Mouse (Mus musculus): ENCODE data around the gene Cldn14. TPM values are rescaled to one million over a fixed set of nuclear protein-coding genes. Genes with fewer than 3 reads are reported as not detected.

Gene Cldn14
- polyA plus RNA-seq, 1 experiment, result not detected

DNA sequence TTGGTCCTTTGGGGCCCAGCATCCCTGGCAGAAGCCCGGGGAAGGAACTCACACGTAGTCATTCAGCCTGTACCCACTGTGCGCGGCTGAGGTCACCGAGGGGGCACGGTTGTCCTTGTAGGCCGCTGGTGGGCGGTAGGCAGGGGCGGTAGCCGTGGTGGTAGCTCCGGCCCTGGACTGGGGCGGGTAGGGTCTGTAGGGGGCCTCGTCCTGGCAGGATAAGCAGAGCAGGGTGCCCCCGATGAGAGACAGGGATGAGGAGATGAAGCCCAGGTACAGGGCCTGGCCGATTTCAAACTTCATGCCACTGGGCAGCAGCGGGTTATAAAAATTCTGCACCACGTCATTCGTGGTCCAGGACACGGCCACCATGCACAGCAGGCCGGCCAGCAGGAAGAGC, 89.4 kb downstream of the Cldn14 start:
- Histone ChIP-seq H3K27me3 (ENCODE audit: control insufficient read depth, insufficient read depth, insufficient read length) (no peaks in the 10 kb centered on the region), H3K79me3 (ENCODE audit: low read depth) (no peaks in the 10 kb centered on the region), H3K79me2 (ENCODE audit: control insufficient read depth, insufficient read depth) (no peaks in the 10 kb centered on the region), H3ac (ENCODE audit: control insufficient read depth, insufficient read length, low read depth) (no peak overlapping the region), H3K4me3 (ENCODE audit: insufficient read depth, poor library complexity, severe bottlenecking) (no peak overlapping the region), H3K36me3 (ENCODE audit: control insufficient read depth, insufficient read depth) (no peaks in the 10 kb centered on the region)
- TF ChIP-seq MYOD1 (IDR thresholded peaks at IDR 0.05; ENCODE audit: control insufficient read depth, insufficient read length, low read depth) (no peak), CTCF (IDR thresholded peaks at IDR 0.05; ENCODE audit: control insufficient read depth, insufficient read depth, insufficient read length) (no peak), USF1 (IDR thresholded peaks at IDR 0.05; ENCODE audit: low read depth) (no peak), MAX (IDR thresholded peaks at IDR 0.05) (no peak), MYOG (IDR thresholded peaks at IDR 0.05; ENCODE audit: control insufficient read depth, extremely low read depth, insufficient read length) (no peak), FOSL1 (IDR thresholded peaks at IDR 0.05; ENCODE audit: insufficient read depth, low read length, poor library complexity, severe bottlenecking) (no peak), CEBPB (IDR thresholded peaks at IDR 0.05; ENCODE audit: low read depth) (no peak)

GRCm38 (mm10) chr16:93918679-93919060, 90.0 kb downstream of the Cldn14 start:
- Histone ChIP-seq H3ac (ENCODE audit: control insufficient read depth, insufficient read length, low read depth) (peak overlapping the region; percentile 45), H3K79me2 (ENCODE audit: control insufficient read depth, insufficient read depth) (no peaks in the 10 kb centered on the region), H3K36me3 (ENCODE audit: control insufficient read depth, insufficient read depth) (no peaks in the 10 kb centered on the region), H3K4me3 (ENCODE audit: insufficient read depth, poor library complexity, severe bottlenecking) (no peak overlapping the region), H3K27me3 (ENCODE audit: control insufficient read depth, insufficient read depth, insufficient read length) (no peaks in the 10 kb centered on the region), H3K79me3 (ENCODE audit: low read depth) (no peaks in the 10 kb centered on the region)
- TF ChIP-seq MYOG (IDR thresholded peaks at IDR 0.05; ENCODE audit: control insufficient read depth, extremely low read depth, insufficient read length), result no peak
- TF ChIP-seq CTCF (IDR thresholded peaks at IDR 0.05; ENCODE audit: control insufficient read depth, insufficient read depth, insufficient read length), result no peak
- no peak for TF ChIP-seq MAX (IDR thresholded peaks at IDR 0.05)
- no peak for TF ChIP-seq CEBPB (IDR thresholded peaks at IDR 0.05; ENCODE audit: low read depth)
- no peak for TF ChIP-seq FOSL1 (IDR thresholded peaks at IDR 0.05; ENCODE audit: insufficient read depth, low read length, poor library complexity, severe bottlenecking)
- no peak for TF ChIP-seq MYOD1 (IDR thresholded peaks at IDR 0.05; ENCODE audit: control insufficient read depth, insufficient read length, low read depth)

- no peaks in the 10 kb centered on the region for H3K79me2 ChIP-seq (ENCODE audit: control insufficient read depth, insufficient read depth)
- TF ChIP-seq FOSL1 (IDR thresholded peaks at IDR 0.05; ENCODE audit: insufficient read depth, low read length, poor library complexity, severe bottlenecking) (no peak), MYOG (IDR thresholded peaks at IDR 0.05; ENCODE audit: control insufficient read depth, extremely low read depth, insufficient read length) (no peak), USF1 (IDR thresholded peaks at IDR 0.05; ENCODE audit: low read depth) (no peak), CEBPB (IDR thresholded peaks at IDR 0.05; ENCODE audit: low read depth) (no peak), MAX (IDR thresholded peaks at IDR 0.05) (no peak), CTCF (IDR thresholded peaks at IDR 0.05; ENCODE audit: control insufficient read depth, insufficient read depth, insufficient read length) (no peak), MYOD1 (IDR thresholded peaks at IDR 0.05; ENCODE audit: control insufficient read depth, insufficient read length, low read depth) (no peak)
- H3K79me3 ChIP-seq (ENCODE audit: low read depth), result no peaks in the 10 kb centered on the region
- no peaks in the 10 kb centered on the region for H3K27me3 ChIP-seq (ENCODE audit: control insufficient read depth, insufficient read depth, insufficient read length)
- H3ac ChIP-seq (ENCODE audit: control insufficient read depth, insufficient read length, low read depth), result peak overlapping the region; percentile 45
- H3K4me3 ChIP-seq (ENCODE audit: insufficient read depth, poor library complexity, severe bottlenecking), result no peak overlapping the region
- H3K36me3 ChIP-seq (ENCODE audit: control insufficient read depth, insufficient read depth), result no peaks in the 10 kb centered on the region
Measured at GRCm38 (mm10) chr16:93917712-93918678, 90.6 kb downstream of the Cldn14 start.

DNA sequence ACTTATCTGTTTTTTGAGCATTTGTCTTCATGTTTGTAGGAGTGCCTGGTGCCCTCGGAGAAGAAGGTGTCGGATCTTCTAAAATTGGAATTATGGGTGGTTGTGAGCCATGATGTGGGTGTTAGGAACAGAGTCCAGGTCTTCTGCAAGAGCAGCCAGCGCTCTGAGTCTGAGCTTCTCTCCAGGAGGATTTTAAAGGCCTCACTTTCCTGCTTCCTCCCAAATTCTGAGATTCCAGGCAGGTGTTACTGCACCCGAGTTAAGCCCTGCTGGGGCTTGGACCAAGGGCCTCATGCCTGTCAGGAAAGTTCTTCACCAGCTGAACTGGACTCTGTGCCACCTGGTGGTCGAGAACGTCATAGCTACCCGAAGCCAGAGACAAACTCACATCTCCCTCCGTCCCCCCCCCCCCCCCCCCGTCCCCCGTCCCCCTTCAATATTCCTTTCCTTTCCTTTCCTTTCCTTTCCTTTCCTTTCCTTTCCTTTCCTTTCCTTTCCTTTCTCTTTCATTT, 93.2 kb downstream of the Cldn14 start:
- H3ac ChIP-seq (ENCODE audit: control insufficient read depth, insufficient read length, low read depth), result no peak overlapping the region
- no peaks in the 10 kb centered on the region for H3K79me2 ChIP-seq (ENCODE audit: control insufficient read depth, insufficient read depth)
- H3K27me3 ChIP-seq (ENCODE audit: control insufficient read depth, insufficient read depth, insufficient read length), result no peaks in the 10 kb centered on the region
- H3K79me3 ChIP-seq (ENCODE audit: low read depth), result no peaks in the 10 kb centered on the region
- TF ChIP-seq MYOG (IDR thresholded peaks at IDR 0.05; ENCODE audit: control insufficient read depth, extremely low read depth, insufficient read length), result no peak
- TF ChIP-seq FOSL1 (IDR thresholded peaks at IDR 0.05; ENCODE audit: insufficient read depth, low read length, poor library complexity, severe bottlenecking), result no peak
- TF ChIP-seq MYOD1 (IDR thresholded peaks at IDR 0.05; ENCODE audit: control insufficient read depth, insufficient read length, low read depth), result no peak
- TF ChIP-seq USF1 (IDR thresholded peaks at IDR 0.05; ENCODE audit: low read depth), result no peak
- no peak for TF ChIP-seq CTCF (IDR thresholded peaks at IDR 0.05; ENCODE audit: control insufficient read depth, insufficient read depth, insufficient read length)
- TF ChIP-seq MAX (IDR thresholded peaks at IDR 0.05), result no peak
- TF ChIP-seq CEBPB (IDR thresholded peaks at IDR 0.05; ENCODE audit: low read depth), result no peak
- H3K4me3 ChIP-seq (ENCODE audit: insufficient read depth, poor library complexity, severe bottlenecking), result no peak overlapping the region
- no peaks in the 10 kb centered on the region for H3K36me3 ChIP-seq (ENCODE audit: control insufficient read depth, insufficient read depth)

GRCm38 (mm10) chr16:93913881-93914576, 94.6 kb downstream of the Cldn14 start:
- Histone ChIP-seq H3K79me2 (ENCODE audit: control insufficient read depth, insufficient read depth) (no peaks in the 10 kb centered on the region), H3K79me3 (ENCODE audit: low read depth) (no peaks in the 10 kb centered on the region), H3K27me3 (ENCODE audit: control insufficient read depth, insufficient read depth, insufficient read length) (no peaks in the 10 kb centered on the region), H3K4me3 (ENCODE audit: insufficient read depth, poor library complexity, severe bottlenecking) (no peak overlapping the region), H3ac (ENCODE audit: control insufficient read depth, insufficient read length, low read depth) (no peak overlapping the region), H3K36me3 (ENCODE audit: control insufficient read depth, insufficient read depth) (no peaks in the 10 kb centered on the region)
- no peak for TF ChIP-seq CTCF (IDR thresholded peaks at IDR 0.05; ENCODE audit: control insufficient read depth, insufficient read depth, insufficient read length)
- peak; percentile 41 for TF ChIP-seq MAX (IDR thresholded peaks at IDR 0.05)
- peak; percentile 58 for TF ChIP-seq USF1 (IDR thresholded peaks at IDR 0.05; ENCODE audit: low read depth)
- TF ChIP-seq MYOD1 (IDR thresholded peaks at IDR 0.05; ENCODE audit: control insufficient read depth, insufficient read length, low read depth), result no peak
- no peak for TF ChIP-seq FOSL1 (IDR thresholded peaks at IDR 0.05; ENCODE audit: insufficient read depth, low read length, poor library complexity, severe bottlenecking)
- no peak for TF ChIP-seq MYOG (IDR thresholded peaks at IDR 0.05; ENCODE audit: control insufficient read depth, extremely low read depth, insufficient read length)
- TF ChIP-seq CEBPB (IDR thresholded peaks at IDR 0.05; ENCODE audit: low read depth), result no peak

Measured in C2C12 (cell line).